Mouse (Mus musculus): ENCODE measurements at regions not wholly inside any gene's neighbourhood (a gene's known extent, or its start where the extent isn't known, plus 50 kb on each side); places are given as distances from the start of the nearest gene placed in this dataset.

- 18% methylated on average over 2 of the region's 2 CpGs for WGBS
Measured at GRCm38 (mm10) chr17:52084455-52084854, 251.4 kb upstream of the Satb1 start.

GRCm38 (mm10) chr17:52079316-52079715 is 246.2 kb upstream of the Satb1 start:
- no peak for ATAC-seq (ENCODE audit: low read depth)
- Histone ChIP-seq H3K9ac (ENCODE audit: low read length) (no peak overlapping the region), H3K36me3 (ENCODE audit: control insufficient read depth, insufficient read depth, low read length) (no peaks in the 10 kb centered on the region), H3K9me3 (ENCODE audit: control insufficient read depth, low read length) (peaks cover 3% of the 10 kb centered on the region; the same call in 1 of the 2 replicates), H3K4me3 (ENCODE audit: low read length) (no peak overlapping the region), H3K27me3 (ENCODE audit: control insufficient read depth, insufficient read depth, low read depth, low read length) (no peaks in the 10 kb centered on the region), H3K4me2 (ENCODE audit: low read depth, low read length) (no peak overlapping the region), H3K27ac (ENCODE audit: low read length) (no peak overlapping the region), H3K4me1 (replicated peaks; ENCODE audit: control insufficient read depth, insufficient read depth, low read length) (no peaks in the 10 kb centered on the region)
- WGBS = 72% methylated on average over 7 of the region's 7 CpGs

More at GRCm38 (mm10) chr17:52084455-52084854, 251.4 kb upstream of the Satb1 start:
- Histone ChIP-seq H3K36me3 (ENCODE audit: control insufficient read depth, insufficient read depth, low read length) (no peaks in the 10 kb centered on the region), H3K27me3 (ENCODE audit: control insufficient read depth, insufficient read depth, low read depth, low read length) (no peaks in the 10 kb centered on the region), H3K4me3 (ENCODE audit: low read length) (no peak overlapping the region; the same call in 1 of the 2 replicates), H3K4me2 (ENCODE audit: low read depth, low read length) (peak overlapping the region; percentile 34), H3K9me3 (ENCODE audit: control insufficient read depth, low read length) (peaks cover 3% of the 10 kb centered on the region; the same call in 1 of the 2 replicates), H3K4me1 (replicated peaks; ENCODE audit: control insufficient read depth, insufficient read depth, low read length) (no peaks in the 10 kb centered on the region), H3K9ac (ENCODE audit: low read length) (no peak overlapping the region), H3K27ac (ENCODE audit: low read length) (no peak overlapping the region)
- ATAC-seq (ENCODE audit: low read depth) = peak; percentile 57; the same call in 1 of the 2 replicates

- no peaks in the 10 kb centered on the region for H3K36me3 ChIP-seq (ENCODE audit: control insufficient read depth, insufficient read depth, low read length)
- no peak for ATAC-seq (ENCODE audit: low read depth)
- no peak overlapping the region for H3K27ac ChIP-seq (ENCODE audit: low read length)
- 76% methylated on average over 8 of the region's 8 CpGs for WGBS
- no peaks in the 10 kb centered on the region for H3K27me3 ChIP-seq (ENCODE audit: control insufficient read depth, insufficient read depth, low read depth, low read length)
- H3K4me1 ChIP-seq (replicated peaks; ENCODE audit: control insufficient read depth, insufficient read depth, low read length) = no peaks in the 10 kb centered on the region
- H3K4me3 ChIP-seq (ENCODE audit: low read length) = no peak overlapping the region
- H3K4me2 ChIP-seq (ENCODE audit: low read depth, low read length) = no peak overlapping the region
- H3K9me3 ChIP-seq (ENCODE audit: control insufficient read depth, low read length) = peaks cover 3% of the 10 kb centered on the region; the same call in 1 of the 2 replicates
- H3K9ac ChIP-seq (ENCODE audit: low read length) = no peak overlapping the region
Measured at GRCm38 (mm10) chr17:52078496-52078895, 245.4 kb upstream of the Satb1 start.

GRCm38 (mm10) chr17:52077951-52078350 is 244.9 kb upstream of the Satb1 start:
- 69% methylated on average over 4 of the region's 4 CpGs for WGBS
- Histone ChIP-seq H3K9ac (ENCODE audit: low read length) (no peak overlapping the region), H3K4me3 (ENCODE audit: low read length) (no peak overlapping the region), H3K27ac (ENCODE audit: low read length) (no peak overlapping the region), H3K4me2 (ENCODE audit: low read depth, low read length) (no peak overlapping the region), H3K4me1 (replicated peaks; ENCODE audit: control insufficient read depth, insufficient read depth, low read length) (no peaks in the 10 kb centered on the region), H3K36me3 (ENCODE audit: control insufficient read depth, insufficient read depth, low read length) (no peaks in the 10 kb centered on the region), H3K9me3 (ENCODE audit: control insufficient read depth, low read length) (peaks cover 3% of the 10 kb centered on the region; the same call in 1 of the 2 replicates), H3K27me3 (ENCODE audit: control insufficient read depth, insufficient read depth, low read depth, low read length) (no peaks in the 10 kb centered on the region)
- no peak for ATAC-seq (ENCODE audit: low read depth)

- no peak for ATAC-seq (ENCODE audit: low read depth)
- H3K4me3 ChIP-seq (ENCODE audit: low read length) = no peak overlapping the region
- no peak overlapping the region for H3K4me2 ChIP-seq (ENCODE audit: low read depth, low read length)
Measured at GRCm38 (mm10) chr17:52076746-52077145, 243.7 kb upstream of the Satb1 start.

GRCm38 (mm10) chr17:52067721-52068120 is 234.6 kb upstream of the Satb1 start:
- H3K4me3 ChIP-seq (ENCODE audit: low read length) = no peak overlapping the region
- no peak overlapping the region for H3K27ac ChIP-seq (ENCODE audit: low read length)
- WGBS = 80% methylated on average over 2 of the region's 2 CpGs
- no peaks in the 10 kb centered on the region for H3K36me3 ChIP-seq (ENCODE audit: control insufficient read depth, insufficient read depth, low read length)
- no peak for ATAC-seq (ENCODE audit: low read depth)
- no peaks in the 10 kb centered on the region for H3K9me3 ChIP-seq (ENCODE audit: control insufficient read depth, low read length)
- H3K27me3 ChIP-seq (ENCODE audit: control insufficient read depth, insufficient read depth, low read depth, low read length) = no peaks in the 10 kb centered on the region
- H3K9ac ChIP-seq (ENCODE audit: low read length) = no peak overlapping the region
- H3K4me2 ChIP-seq (ENCODE audit: low read depth, low read length) = no peak overlapping the region
- H3K4me1 ChIP-seq (replicated peaks; ENCODE audit: control insufficient read depth, insufficient read depth, low read length) = no peaks in the 10 kb centered on the region

More at GRCm38 (mm10) chr17:52076746-52077145, 243.7 kb upstream of the Satb1 start:
- H3K4me1 ChIP-seq (replicated peaks; ENCODE audit: control insufficient read depth, insufficient read depth, low read length) = no peaks in the 10 kb centered on the region
- H3K9me3 ChIP-seq (ENCODE audit: control insufficient read depth, low read length) = peaks cover 3% of the 10 kb centered on the region; the same call in 1 of the 2 replicates
- no peaks in the 10 kb centered on the region for H3K36me3 ChIP-seq (ENCODE audit: control insufficient read depth, insufficient read depth, low read length)
- H3K27ac ChIP-seq (ENCODE audit: low read length) = no peak overlapping the region
- WGBS = 76% methylated on average over 2 of the region's 2 CpGs
- no peaks in the 10 kb centered on the region for H3K27me3 ChIP-seq (ENCODE audit: control insufficient read depth, insufficient read depth, low read depth, low read length)
- H3K9ac ChIP-seq (ENCODE audit: low read length) = no peak overlapping the region

GRCm38 (mm10) chr17:52064618-52065017 is 231.5 kb upstream of the Satb1 start:
- Histone ChIP-seq H3K36me3 (ENCODE audit: control insufficient read depth, insufficient read depth, low read length) (no peaks in the 10 kb centered on the region), H3K9me3 (ENCODE audit: control insufficient read depth, low read length) (no peaks in the 10 kb centered on the region), H3K27me3 (ENCODE audit: control insufficient read depth, insufficient read depth, low read depth, low read length) (no peaks in the 10 kb centered on the region), H3K27ac (ENCODE audit: low read length) (no peak overlapping the region), H3K4me3 (ENCODE audit: low read length) (no peak overlapping the region), H3K4me1 (replicated peaks; ENCODE audit: control insufficient read depth, insufficient read depth, low read length) (no peaks in the 10 kb centered on the region), H3K4me2 (ENCODE audit: low read depth, low read length) (no peak overlapping the region), H3K9ac (ENCODE audit: low read length) (no peak overlapping the region)
- ATAC-seq (ENCODE audit: low read depth) = no peak
- 75% methylated on average over 5 of the region's 5 CpGs for WGBS

GRCm38 (mm10) chr17:52063121-52063520 is 230.0 kb upstream of the Satb1 start:
- no peak overlapping the region for H3K4me3 ChIP-seq (ENCODE audit: low read length)
- H3K27ac ChIP-seq (ENCODE audit: low read length) = no peak overlapping the region
- no peaks in the 10 kb centered on the region for H3K27me3 ChIP-seq (ENCODE audit: control insufficient read depth, insufficient read depth, low read depth, low read length)
- no peaks in the 10 kb centered on the region for H3K4me1 ChIP-seq (replicated peaks; ENCODE audit: control insufficient read depth, insufficient read depth, low read length)
- H3K9me3 ChIP-seq (ENCODE audit: control insufficient read depth, low read length) = no peaks in the 10 kb centered on the region
- H3K9ac ChIP-seq (ENCODE audit: low read length) = no peak overlapping the region
- H3K4me2 ChIP-seq (ENCODE audit: low read depth, low read length) = no peak overlapping the region
- WGBS = 76% methylated on average over 4 of the region's 4 CpGs
- no peak for ATAC-seq (ENCODE audit: low read depth)
- no peaks in the 10 kb centered on the region for H3K36me3 ChIP-seq (ENCODE audit: control insufficient read depth, insufficient read depth, low read length)

- Histone ChIP-seq H3K4me3 (ENCODE audit: low read length) (no peak overlapping the region), H3K27me3 (ENCODE audit: control insufficient read depth, insufficient read depth, low read depth, low read length) (no peaks in the 10 kb centered on the region), H3K4me2 (ENCODE audit: low read depth, low read length) (no peak overlapping the region), H3K27ac (ENCODE audit: low read length) (no peak overlapping the region), H3K9me3 (ENCODE audit: control insufficient read depth, low read length) (no peaks in the 10 kb centered on the region), H3K9ac (ENCODE audit: low read length) (no peak overlapping the region), H3K4me1 (replicated peaks; ENCODE audit: control insufficient read depth, insufficient read depth, low read length) (no peaks in the 10 kb centered on the region), H3K36me3 (ENCODE audit: control insufficient read depth, insufficient read depth, low read length) (no peaks in the 10 kb centered on the region)
- ATAC-seq (ENCODE audit: low read depth) = no peak
- WGBS = 65% methylated on average over 11 of the region's 11 CpGs
Measured at GRCm38 (mm10) chr17:52062096-52062665, 229.1 kb upstream of the Satb1 start.

Data from lung, embryonic 16.5 days (tissue).